Mouse (Mus musculus): Measurements from ENCODE around the gene Anks1b. TPM values are rescaled to one million over a fixed set of nuclear protein-coding genes. Genes with fewer than 3 reads are reported as not detected.

Gene Anks1b
- total RNA-seq, 1 experiment from 2014 or later, result not detected

GRCm38 (mm10) chr10:90892728-90893127 is 1019.4 kb downstream of the Anks1b start:
- no peak for ATAC-seq (replicated peaks; ENCODE audit: low read depth, poor library complexity, severe bottlenecking)

- ATAC-seq (replicated peaks; ENCODE audit: low read depth, poor library complexity, severe bottlenecking), result no peak
Observed at GRCm38 (mm10) chr10:90897894-90898293, 1024.6 kb downstream of the Anks1b start.

DNA sequence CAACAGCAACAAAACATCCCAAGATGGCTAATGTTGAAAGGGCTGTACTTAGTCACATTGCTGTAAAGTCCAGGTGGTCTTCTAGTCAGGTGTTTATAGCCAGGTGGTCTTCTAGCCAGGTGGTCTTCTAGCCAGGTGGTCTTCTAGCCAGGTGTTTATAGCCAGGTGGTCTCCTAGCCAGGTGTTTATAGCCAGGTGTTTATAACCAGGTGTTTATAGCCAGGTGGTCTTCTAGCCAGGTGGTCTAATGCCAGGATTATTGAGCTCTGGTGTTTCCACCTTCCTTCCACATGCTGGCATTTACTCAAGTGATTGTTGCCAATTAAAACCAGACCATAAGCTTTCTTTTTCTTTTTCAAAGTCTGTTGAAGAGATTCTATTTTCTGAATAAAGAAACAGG is 1030.9 kb downstream of the Anks1b start:
- no peak for ATAC-seq (replicated peaks; ENCODE audit: low read depth, poor library complexity, severe bottlenecking)

DNA sequence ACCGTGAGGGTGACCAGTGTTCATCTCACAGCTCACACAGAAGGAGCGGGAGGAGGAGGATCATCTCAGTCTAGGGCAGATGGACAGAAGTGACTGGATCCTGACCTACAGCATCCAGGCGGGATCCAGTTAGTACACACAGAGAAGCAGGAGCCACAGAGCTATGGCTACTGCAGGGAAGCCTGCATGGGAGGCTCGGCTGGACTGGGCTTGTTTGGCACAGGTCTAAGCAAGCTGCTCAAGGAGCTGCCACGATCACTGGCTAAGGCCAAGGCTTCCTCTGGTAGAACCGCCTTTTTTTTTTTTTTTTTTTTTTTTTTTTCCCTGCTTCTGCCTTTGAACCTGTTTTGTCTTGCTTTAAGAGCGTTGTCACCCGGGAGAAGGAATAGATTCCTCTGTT is 1034.1 kb downstream of the Anks1b start:
- ATAC-seq (replicated peaks; ENCODE audit: low read depth, poor library complexity, severe bottlenecking), result no peak

DNA sequence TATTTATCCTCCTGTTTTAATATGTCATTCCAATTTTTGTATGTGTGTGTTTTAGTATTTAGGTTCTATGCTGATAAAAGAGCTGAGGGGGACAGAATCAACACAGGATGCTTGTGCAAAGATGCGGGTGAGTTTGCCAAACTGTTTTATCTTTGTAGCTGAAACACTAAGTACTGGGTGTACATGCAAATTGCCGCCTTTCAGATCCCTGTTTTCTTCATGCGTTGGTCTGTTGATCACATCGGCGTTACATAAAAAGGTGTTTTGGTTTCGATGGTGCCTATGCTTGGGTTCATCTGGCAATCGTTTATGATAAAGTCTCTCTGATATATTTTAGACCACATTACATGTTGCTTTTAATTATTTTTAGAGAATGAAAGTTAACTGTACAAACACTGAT is 1050.2 kb downstream of the Anks1b start:
- no peak for ATAC-seq (replicated peaks; ENCODE audit: low read depth, poor library complexity, severe bottlenecking)

DNA sequence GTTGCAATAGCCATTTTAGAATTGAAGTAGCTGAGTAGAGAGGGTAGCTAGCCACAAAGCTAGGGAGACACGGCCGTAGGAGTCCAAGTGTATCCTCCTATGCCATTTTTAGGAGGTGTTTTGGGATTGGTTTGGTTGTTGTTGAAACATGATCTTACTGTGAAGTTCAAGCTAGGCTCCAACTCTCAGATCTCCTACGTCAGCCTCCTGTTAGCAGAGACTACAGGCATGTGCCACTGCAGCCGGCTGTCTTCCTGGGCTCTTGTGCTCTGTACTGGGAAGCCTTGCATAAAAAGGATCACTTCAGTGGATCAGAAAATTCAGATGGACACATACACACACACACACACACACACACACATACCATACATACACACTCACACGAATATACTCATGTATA is 1059.8 kb downstream of the Anks1b start:
- ATAC-seq (replicated peaks; ENCODE audit: low read depth, poor library complexity, severe bottlenecking), result no peak

GRCm38 (mm10) chr10:90934678-90935077 is 1061.4 kb downstream of the Anks1b start:
- no peak for ATAC-seq (replicated peaks; ENCODE audit: low read depth, poor library complexity, severe bottlenecking)

DNA sequence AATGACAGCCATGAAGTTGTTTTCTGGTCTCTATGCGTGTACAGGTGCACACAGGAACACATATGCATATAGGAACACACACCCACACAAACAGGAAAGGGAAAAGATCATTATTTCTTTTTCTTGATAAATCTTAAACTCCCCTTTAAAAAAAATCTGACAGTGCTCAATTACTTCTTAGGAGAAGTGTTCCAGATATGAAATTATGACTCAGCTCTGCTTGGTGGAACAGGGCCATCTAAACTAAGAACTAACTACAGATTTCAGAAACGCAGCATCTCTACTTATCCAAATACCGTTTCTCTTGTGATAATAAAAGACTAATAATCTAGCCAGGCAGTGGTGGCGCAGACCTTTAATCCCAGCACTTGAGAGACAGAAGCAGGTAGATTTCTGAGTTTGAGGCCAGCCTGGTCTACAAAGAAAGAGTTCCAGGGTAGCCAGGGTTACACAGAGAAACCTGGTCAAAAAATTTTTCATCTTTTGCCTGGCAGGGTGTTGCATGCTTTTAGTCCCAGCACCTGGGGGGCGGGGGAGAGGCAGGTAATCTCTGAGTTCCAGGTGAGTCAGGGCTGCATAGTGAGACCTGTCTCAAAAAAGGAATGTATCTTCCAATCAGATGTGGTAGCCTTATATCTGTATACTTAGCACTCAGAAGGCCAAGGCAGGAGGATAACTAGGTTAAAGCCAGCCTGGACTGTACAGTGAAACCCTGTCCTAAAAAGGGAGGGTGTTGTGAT is 1064.6 kb downstream of the Anks1b start:
- ATAC-seq (replicated peaks; ENCODE audit: low read depth, poor library complexity, severe bottlenecking), result no peak

DNA sequence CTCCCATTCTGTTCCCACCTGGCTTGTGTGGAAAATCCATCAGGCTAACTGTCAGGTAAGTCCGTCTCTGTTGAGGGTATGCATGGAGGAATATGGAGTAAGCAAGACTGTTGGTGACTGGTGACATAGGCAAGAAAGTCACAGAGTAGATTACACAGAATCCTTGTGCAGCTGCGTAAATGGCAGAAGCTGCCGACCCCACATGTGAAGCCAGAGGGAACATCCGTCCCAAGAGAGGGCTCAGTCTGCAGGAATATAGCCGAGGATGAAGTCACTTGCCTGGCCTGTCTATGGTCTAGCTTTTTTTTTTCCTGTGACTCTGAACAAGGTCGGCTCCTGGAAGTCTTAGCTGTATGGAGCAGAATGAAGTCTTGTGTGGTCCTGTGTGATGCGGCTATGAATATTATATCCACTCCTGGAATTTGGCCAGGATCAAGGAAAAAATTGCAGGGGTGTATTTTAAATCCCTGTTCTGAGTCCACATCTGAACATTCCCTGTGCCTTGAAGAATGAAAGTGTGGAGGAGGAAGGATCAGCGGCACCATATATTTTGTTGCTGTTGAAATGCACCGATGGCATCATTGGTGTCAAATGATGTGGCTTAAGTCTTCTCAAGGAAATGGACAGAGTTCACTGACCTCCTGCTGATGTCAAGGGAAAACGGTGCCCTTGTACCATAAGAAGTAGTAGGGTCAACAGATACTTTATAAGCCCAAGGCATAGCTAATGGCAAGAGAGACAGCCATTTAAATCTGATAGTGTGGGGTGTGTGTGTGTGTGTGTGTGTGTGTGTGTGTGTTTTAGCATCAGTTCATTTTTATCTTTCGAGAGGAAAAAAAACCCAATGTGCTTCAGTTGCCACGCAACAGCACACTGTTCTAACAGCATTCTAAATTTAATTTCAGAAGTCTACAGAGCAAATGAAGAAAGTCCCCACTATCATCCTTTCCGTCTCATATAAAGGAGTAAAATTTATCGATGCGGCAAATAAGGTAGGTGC is 1067.5 kb downstream of the Anks1b start:
- ATAC-seq (replicated peaks; ENCODE audit: low read depth, poor library complexity, severe bottlenecking), result no peak

GRCm38 (mm10) chr10:90942001-90942700 is 1068.8 kb downstream of the Anks1b start:
- no peak for ATAC-seq (replicated peaks; ENCODE audit: low read depth, poor library complexity, severe bottlenecking)

GRCm38 (mm10) chr10:90947043-90947442 is 1073.7 kb downstream of the Anks1b start:
- no peak for ATAC-seq (replicated peaks; ENCODE audit: low read depth, poor library complexity, severe bottlenecking)

DNA sequence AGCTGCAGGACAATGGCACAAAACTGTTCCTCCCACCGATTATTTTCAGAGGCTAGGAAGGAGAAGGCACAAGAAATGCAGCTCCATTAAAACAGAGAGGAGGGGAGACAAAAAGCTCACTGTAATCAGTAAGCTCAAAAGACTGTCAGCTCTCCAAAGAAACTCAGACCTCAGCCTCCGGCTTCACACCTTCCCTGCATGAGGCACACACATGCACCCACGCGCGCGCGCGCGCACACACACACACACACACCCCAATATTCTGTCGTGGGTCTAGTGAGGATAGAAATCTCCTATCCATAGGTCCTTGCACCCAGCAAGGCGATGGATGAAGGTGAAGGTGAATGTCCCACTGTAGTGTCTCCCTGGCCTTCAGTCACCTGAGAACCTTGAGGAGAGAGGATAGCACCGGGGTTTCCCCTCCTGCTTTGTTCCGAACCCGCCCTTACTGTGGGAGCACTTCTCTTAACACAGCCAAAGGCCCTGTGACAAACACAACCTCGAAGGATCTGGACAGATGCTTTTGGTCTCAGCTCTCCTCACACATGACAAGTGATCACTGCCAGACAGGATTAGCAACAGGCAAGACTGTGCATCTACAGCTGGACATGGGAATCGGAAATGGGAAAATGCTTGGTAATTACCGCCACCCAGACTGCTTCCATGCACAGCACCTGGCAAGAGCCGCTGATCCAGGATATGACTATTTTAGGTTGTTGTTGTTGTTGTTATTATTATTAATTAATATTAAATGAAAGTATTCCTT is 1074.5 kb downstream of the Anks1b start:
- no peak for ATAC-seq (replicated peaks; ENCODE audit: low read depth, poor library complexity, severe bottlenecking)

DNA sequence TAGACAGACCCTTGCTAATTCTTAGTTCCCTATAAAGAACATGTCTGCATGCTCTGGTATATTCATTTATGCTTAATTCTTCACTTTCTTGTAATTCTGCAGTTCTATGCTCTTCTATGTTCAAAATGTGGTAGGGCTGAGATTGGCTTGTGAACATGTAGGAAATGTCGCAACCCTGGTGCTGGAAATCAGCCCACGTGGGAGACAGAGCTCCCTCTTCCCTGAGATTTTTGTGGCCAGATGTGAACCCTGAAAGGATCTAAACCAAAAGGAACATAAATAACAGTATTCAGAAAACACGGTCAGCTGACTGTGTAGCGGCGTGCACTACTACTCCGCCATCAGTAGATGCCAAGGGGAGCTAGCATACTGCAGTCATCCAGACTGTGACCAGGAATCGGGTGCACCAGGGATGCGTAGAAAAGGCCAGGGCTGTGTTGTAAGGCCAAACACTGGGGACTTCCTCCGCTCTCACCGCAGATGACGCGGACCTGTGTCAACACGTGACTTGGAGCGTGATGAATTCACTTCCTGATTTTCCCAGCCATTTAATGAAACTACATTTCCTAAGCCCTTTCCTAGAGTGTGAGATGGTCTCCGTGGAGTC is 1079.9 kb downstream of the Anks1b start:
- ATAC-seq (replicated peaks; ENCODE audit: low read depth, poor library complexity, severe bottlenecking), result no peak

DNA sequence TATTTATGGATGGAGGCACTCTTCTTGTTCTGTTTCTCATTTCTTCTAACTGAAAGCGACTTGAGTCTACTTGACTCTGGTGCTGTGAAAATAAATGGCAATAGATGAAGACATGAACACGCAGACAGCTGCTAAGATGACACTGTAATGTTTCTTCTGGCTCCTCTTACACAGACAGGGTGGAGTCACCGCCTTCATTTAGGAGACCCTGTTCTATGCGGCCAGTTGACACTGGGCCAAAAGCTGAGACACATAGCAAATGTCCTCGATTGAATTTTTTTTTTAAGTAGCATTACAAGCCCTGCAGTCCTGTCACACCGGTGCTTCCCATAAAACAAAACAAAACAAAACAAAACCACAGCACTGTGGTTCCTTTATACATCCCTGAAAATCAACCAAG is 1080.5 kb downstream of the Anks1b start:
- ATAC-seq (replicated peaks; ENCODE audit: low read depth, poor library complexity, severe bottlenecking), result no peak

- ATAC-seq (replicated peaks; ENCODE audit: low read depth, poor library complexity, severe bottlenecking), result no peak
Observed at GRCm38 (mm10) chr10:90960374-90960773, 1087.1 kb downstream of the Anks1b start.

DNA sequence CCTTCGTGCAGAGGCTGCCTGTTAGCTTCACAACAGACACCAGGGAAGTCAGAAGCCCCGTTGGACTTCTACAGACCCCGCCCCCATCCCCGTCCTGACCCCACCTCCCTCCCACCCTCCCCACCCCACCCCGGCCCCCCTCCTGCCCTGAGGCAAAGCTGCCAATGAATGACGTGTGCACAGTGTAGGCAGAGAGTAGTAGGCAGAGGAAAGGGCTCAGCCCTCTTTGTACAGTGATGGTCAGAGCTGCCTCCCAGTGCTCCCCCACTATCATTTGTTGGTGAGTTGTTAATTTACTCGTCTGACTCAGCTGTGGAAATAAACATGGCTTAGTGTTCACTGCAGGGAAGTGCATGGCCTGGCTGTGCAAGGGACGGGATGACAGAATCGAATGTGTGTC is 1091.2 kb downstream of the Anks1b start:
- ATAC-seq (replicated peaks; ENCODE audit: low read depth, poor library complexity, severe bottlenecking), result 0 out of 2 replicates have a peak, but pooled peaks have one; percentile 6

- ATAC-seq (replicated peaks; ENCODE audit: low read depth, poor library complexity, severe bottlenecking), result no peak
Observed at GRCm38 (mm10) chr10:90965671-90966315, 1092.5 kb downstream of the Anks1b start.

- 0 out of 2 replicates have a peak, but pooled peaks have one; percentile 24 for ATAC-seq (replicated peaks; ENCODE audit: low read depth, poor library complexity, severe bottlenecking)
Observed at GRCm38 (mm10) chr10:90966821-90967220, 1093.5 kb downstream of the Anks1b start.

GRCm38 (mm10) chr10:90968247-90968646 is 1094.9 kb downstream of the Anks1b start:
- ATAC-seq (replicated peaks; ENCODE audit: low read depth, poor library complexity, severe bottlenecking), result no peak

Measured in common myeloid progenitor, adult 5-6 weeks (primary cell).